In genomic region chr7:141443081-141443821, GRCm38 (mm10) we compare ENCODE assay signal across 8 mouse cellular contexts. TPM values are rescaled to one million over a fixed set of nuclear protein-coding genes. Genes with fewer than 3 reads are reported as not detected.
A peak's percentile ranks its signal among the peaks of the same experiment; 100 is the strongest.
DNase-seq lines count a peak whose midpoint lies in the region; ATAC-seq and TF ChIP-seq lines count a peak whose summit lies in the region.

No protein-coding gene starts in this region.

- no peak for DNase-seq in gastrocnemius, adult 2 months
- DNase-seq in gastrocnemius, postnatal 25 days, result no peak
- peak; percentile 86 for DNase-seq in 416B (ENCODE audit: low read depth)
- peak; percentile 64 for DNase-seq in cerebellum, adult 9-11 months
- DNase-seq in left cerebral cortex, postnatal 36 days (ENCODE audit: low spot score in 2 of 2), result no peak

- peak overlapping the region; percentile 92 for H3K4me2 ChIP-seq in heart, embryonic 15.5 days
- peak overlapping the region; percentile 90 for H3K4me2 ChIP-seq in liver, embryonic 12.5 days
- H3K4me2 ChIP-seq in stomach, embryonic 15.5 days, result peak overlapping the region; percentile 95

- no peaks in the 10 kb centered on the region for H3K9me3 ChIP-seq in heart, embryonic 15.5 days (replicated peaks)
- no peaks in the 10 kb centered on the region for H3K9me3 ChIP-seq in liver, embryonic 12.5 days (replicated peaks)
- H3K9me3 ChIP-seq in stomach, embryonic 15.5 days, result no peaks in the 10 kb centered on the region

- H3K36me3 ChIP-seq in heart, embryonic 15.5 days, result peaks cover 12% of the 10 kb centered on the region
- H3K36me3 ChIP-seq in liver, embryonic 12.5 days, result peaks cover 49% of the 10 kb centered on the region
- peaks cover 18% of the 10 kb centered on the region for H3K36me3 ChIP-seq in stomach, embryonic 15.5 days

- 17% methylated on average over 12 of the region's 12 CpGs for WGBS in heart, embryonic 15.5 days
- WGBS in liver, embryonic 12.5 days (ENCODE audit: insufficient replicate concordance), result 26% methylated on average over 12 of the region's 12 CpGs
- 16% methylated on average over 12 of the region's 12 CpGs for WGBS in stomach, embryonic 15.5 days

- H3K27ac ChIP-seq in gastrocnemius, adult 2 months, result peak overlapping the region; percentile 64; the same call in 1 of the 2 replicates
- H3K27ac ChIP-seq in heart, embryonic 15.5 days, result peak overlapping the region; percentile 54
- H3K27ac ChIP-seq in liver, embryonic 12.5 days, result peak overlapping the region; percentile 75
- peak overlapping the region; percentile 68 for H3K27ac ChIP-seq in stomach, embryonic 15.5 days

- intact Hi-C loops in gastrocnemius, adult 2 months (cut with DNase I), result loop anchor here (10.0 kb wide), 1 partner anchor 218 kb away; the partner anchor contains the start of gene Phrf1
- intact Hi-C loops in left cerebral cortex, postnatal 36 days (cut with DNase I), result no loop called here

- H3K9ac ChIP-seq in heart, embryonic 15.5 days, result peak overlapping the region; percentile 65
- H3K9ac ChIP-seq in liver, embryonic 12.5 days, result peak overlapping the region; percentile 83
- H3K9ac ChIP-seq in stomach, embryonic 15.5 days, result peak overlapping the region; percentile 52

- peak overlapping the region; percentile 70 for H3K4me3 ChIP-seq in gastrocnemius, adult 2 months
- peak overlapping the region; percentile 60 for H3K4me3 ChIP-seq in heart, embryonic 15.5 days
- H3K4me3 ChIP-seq in liver, embryonic 12.5 days, result peak overlapping the region; percentile 68
- H3K4me3 ChIP-seq in stomach, embryonic 15.5 days (replicated peaks), result peak overlapping the region; percentile 56

- H3K4me1 ChIP-seq in heart, embryonic 15.5 days (replicated peaks), result peaks cover 41% of the 10 kb centered on the region
- H3K4me1 ChIP-seq in liver, embryonic 12.5 days, result peaks cover 57% of the 10 kb centered on the region
- H3K4me1 ChIP-seq in stomach, embryonic 15.5 days, result peaks cover 29% of the 10 kb centered on the region

- no peaks in the 10 kb centered on the region for H3K27me3 ChIP-seq in heart, embryonic 15.5 days
- H3K27me3 ChIP-seq in liver, embryonic 12.5 days (replicated peaks), result no peaks in the 10 kb centered on the region
- H3K27me3 ChIP-seq in stomach, embryonic 15.5 days (replicated peaks), result no peaks in the 10 kb centered on the region

- no peak for TF ChIP-seq CTCF in gastrocnemius, adult 2 months (IDR thresholded peaks at IDR 0.05)

- no peak for ATAC-seq in heart, embryonic 15.5 days (replicated peaks; ENCODE audit: insufficient number of reproducible peaks, insufficient read depth, low FRiP score, low read depth)
- ATAC-seq in liver, embryonic 12.5 days, result peak; percentile 23
- ATAC-seq in stomach, embryonic 15.5 days (ENCODE audit: insufficient read depth, low FRiP score, low read depth), result 0 out of 2 replicates have a peak, but pooled peaks have one; percentile 1

RNA-seq across cellular contexts. Expression of gene Pidd1, which starts 0.6 kb away (rescaled TPM):
- total RNA-seq in gastrocnemius, adult 2 months (2021), result under 1 TPM; 0.08 to 0.20 TPM
- total RNA-seq in gastrocnemius, postnatal 25 days (2021), result under 1 TPM; 0.18 to 0.75 TPM
- 6.7 and 9.6 TPM in 2 replicates for polyA plus RNA-seq in heart, embryonic 15.5 days (2015; fragmentation: Nextera tagmentation; extraction: Ambion mirVana)
- polyA plus RNA-seq in liver, embryonic 12.5 days (2016; fragmentation: Nextera tagmentation; extraction: Ambion mirVana), result 17.3 and 17.7 TPM in 2 replicates
- 8.5 and 8.6 TPM in 2 replicates for polyA plus RNA-seq in stomach, embryonic 15.5 days (2015; fragmentation: Nextera tagmentation; extraction: Ambion mirVana)
- total RNA-seq in left cerebral cortex, postnatal 36 days (2021), result 1 to 10 TPM in 1 of 2 experiments, under 1 TPM in 1; 0.76 to 1.9 TPM

RNA-seq across cellular contexts. Expression of gene Rplp2, which starts 3.9 kb away (rescaled TPM):
- total RNA-seq in gastrocnemius, adult 2 months (2021), result 100 to 1,000 TPM; 567 to 623 TPM
- 100 to 1,000 TPM; 531 to 541 TPM for total RNA-seq in gastrocnemius, postnatal 25 days (2021)
- polyA plus RNA-seq in heart, embryonic 15.5 days (2015; fragmentation: Nextera tagmentation; extraction: Ambion mirVana), result 703 and 884 TPM in 2 replicates
- 1,288 and 1,344 TPM in 2 replicates for polyA plus RNA-seq in liver, embryonic 12.5 days (2016; fragmentation: Nextera tagmentation; extraction: Ambion mirVana)
- 1,278 and 1,319 TPM in 2 replicates for polyA plus RNA-seq in stomach, embryonic 15.5 days (2015; fragmentation: Nextera tagmentation; extraction: Ambion mirVana)
- 100 to 1,000 TPM; 493 to 570 TPM for total RNA-seq in left cerebral cortex, postnatal 36 days (2021)

RNA-seq across cellular contexts. Expression of gene Slc25a22, which starts 5.6 kb away (rescaled TPM):
- total RNA-seq in gastrocnemius, adult 2 months (2021), result 10 to 100 TPM; 18.6 to 26.1 TPM
- total RNA-seq in gastrocnemius, postnatal 25 days (2021), result 10 to 100 TPM; 17.1 to 32.9 TPM
- polyA plus RNA-seq in heart, embryonic 15.5 days (2015; fragmentation: Nextera tagmentation; extraction: Ambion mirVana), result 14.1 and 20.2 TPM in 2 replicates
- polyA plus RNA-seq in liver, embryonic 12.5 days (2016; fragmentation: Nextera tagmentation; extraction: Ambion mirVana), result 26.0 and 27.1 TPM in 2 replicates
- polyA plus RNA-seq in stomach, embryonic 15.5 days (2015; fragmentation: Nextera tagmentation; extraction: Ambion mirVana), result 26.9 and 27.2 TPM in 2 replicates
- 100 to 1,000 TPM; 270 to 289 TPM for total RNA-seq in left cerebral cortex, postnatal 36 days (2021)

RNA-seq across cellular contexts. Expression of gene Pnpla2, which starts 11.7 kb away (rescaled TPM):
- total RNA-seq in gastrocnemius, adult 2 months (2021), result 100 to 1,000 TPM; 345 to 348 TPM
- total RNA-seq in gastrocnemius, postnatal 25 days (2021), result 100 to 1,000 TPM; 265 to 357 TPM
- polyA plus RNA-seq in heart, embryonic 15.5 days (2015; fragmentation: Nextera tagmentation; extraction: Ambion mirVana), result 56.3 and 57.5 TPM in 2 replicates
- 16.6 and 17.8 TPM in 2 replicates for polyA plus RNA-seq in liver, embryonic 12.5 days (2016; fragmentation: Nextera tagmentation; extraction: Ambion mirVana)
- polyA plus RNA-seq in stomach, embryonic 15.5 days (2015; fragmentation: Nextera tagmentation; extraction: Ambion mirVana), result 33.5 and 34.6 TPM in 2 replicates
- 10 to 100 TPM; 28.0 to 31.7 TPM for total RNA-seq in left cerebral cortex, postnatal 36 days (2021)

RNA-seq across cellular contexts. Expression of gene Cend1, which starts 14.0 kb away (rescaled TPM):
- total RNA-seq in gastrocnemius, adult 2 months (2021), result under 1 TPM; 0.28 to 0.31 TPM
- total RNA-seq in gastrocnemius, postnatal 25 days (2021), result under 1 TPM; 0.38 to 0.75 TPM
- 4.5 and 5.2 TPM in 2 replicates for polyA plus RNA-seq in heart, embryonic 15.5 days (2015; fragmentation: Nextera tagmentation; extraction: Ambion mirVana)
- 0.10 and 0.16 TPM in 2 replicates for polyA plus RNA-seq in liver, embryonic 12.5 days (2016; fragmentation: Nextera tagmentation; extraction: Ambion mirVana)
- polyA plus RNA-seq in stomach, embryonic 15.5 days (2015; fragmentation: Nextera tagmentation; extraction: Ambion mirVana), result 2.5 TPM in 2 replicates
- total RNA-seq in left cerebral cortex, postnatal 36 days (2021), result 100 to 1,000 TPM; 291 to 331 TPM

Comparison
In these comparisons a context has a peak if more than half of its experiments do, and no peak if none do; other contexts are left out.
1. DNase-seq: peak in 416B (single experiment) and cerebellum, adult 9-11 months (single experiment); none in gastrocnemius, adult 2 months (single experiment), gastrocnemius, postnatal 25 days (single experiment) and left cerebral cortex, postnatal 36 days (0 of 2).
2. RNA of gene Slc25a22, which starts 5.6 kb away (total RNA-seq): 270 to 289 TPM in left cerebral cortex, postnatal 36 days; 17.1 to 32.9 TPM in gastrocnemius, postnatal 25 days and 18.6 to 26.1 TPM in gastrocnemius, adult 2 months; every median in the first group is over 4 times any median in the second.
3. Peak in every context shown above with its lines, with median percentiles within 50 percentile points of each other: H3K27ac ChIP-seq, H3K4me3 ChIP-seq, H3K4me2 ChIP-seq and H3K9ac ChIP-seq.